Mouse (Mus musculus): Measurements from ENCODE around the gene B3gat3. TPM values are rescaled to one million over a fixed set of nuclear protein-coding genes. Genes with fewer than 3 reads are reported as not detected.

B3gat3 gene
- polyA plus RNA-seq (2017; shearing (Covaris generic)): 57.0 TPM

GRCm38 (mm10) chr19:8920073-8920736 is at the start of gene B3gat3:
TSS of gene B3gat3 (plus strand) at chr19:8920374.

GRCm38 (mm10) chr19:8871267-8872186 is 48.6 kb upstream of the B3gat3 start, which contains the start of gene Ubxn1:
TSS of gene Ubxn1 (plus strand) at chr19:8871496.

GRCm38 (mm10) chr19:8880311-8881033 is 39.7 kb upstream of the B3gat3 start, which contains the start of gene Uqcc3:
TSS of gene Uqcc3 (minus strand) at chr19:8880923.

GRCm38 (mm10) chr19:8883616-8884015 is 36.6 kb upstream of the B3gat3 start, which contains the start of the genes Lbhd1 and Gm49403:
TSS of gene Lbhd1 (plus strand) at chr19:8883732.
TSS of gene Gm49403 (plus strand) at chr19:8883930.

DNA sequence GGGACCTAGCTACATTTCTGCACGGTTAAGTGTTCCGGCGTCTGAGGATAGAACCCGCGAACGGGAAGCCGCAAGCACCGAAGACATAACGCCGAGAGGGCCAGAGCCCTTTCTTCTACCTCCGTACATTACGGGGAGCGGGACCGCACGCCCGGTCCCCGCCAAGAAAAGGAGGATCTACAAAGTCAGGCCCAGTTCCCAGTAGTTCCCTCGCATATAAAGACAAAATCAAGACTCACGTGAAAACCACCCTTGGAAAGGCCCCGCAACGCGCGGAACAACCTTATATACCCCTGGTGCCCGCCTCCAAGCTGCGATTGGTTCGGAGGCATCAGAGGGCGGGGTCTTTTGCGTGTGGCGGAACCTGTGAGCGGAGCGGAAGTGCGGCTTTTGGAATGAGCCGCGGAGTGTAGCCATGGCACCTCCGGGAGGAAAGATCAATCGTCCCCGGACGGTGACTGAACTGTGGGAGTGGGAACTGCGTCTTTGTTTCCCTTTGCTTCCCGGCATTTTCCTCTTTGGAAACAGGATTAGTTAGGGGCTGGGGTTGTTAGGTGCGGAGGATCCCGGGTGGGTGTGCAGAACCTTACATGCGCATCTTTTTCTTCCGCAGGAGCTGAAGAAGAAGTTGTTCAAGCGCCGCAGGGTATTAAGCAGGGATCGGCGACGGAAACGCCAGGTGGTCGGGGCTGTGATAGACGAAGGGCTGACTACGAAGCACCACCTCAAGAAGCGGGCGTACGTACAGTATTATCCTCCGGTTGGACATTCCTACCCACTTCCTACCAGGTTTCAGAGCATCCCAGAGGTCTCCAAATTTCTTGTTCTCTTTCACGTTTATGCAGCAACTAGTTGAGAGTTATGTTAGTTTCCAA is 31.4 kb upstream of the B3gat3 start, which contains the start of the genes 1810009A15Rik and Gm49416:
1810009A15Rik (plus strand) TSS at position 343 of the 875 bp plus-strand sequence.
Gm49416 (plus strand) TSS at position 416 of the 875 bp plus-strand sequence.

GRCm38 (mm10) chr19:8892829-8893766 is 27.1 kb upstream of the B3gat3 start, which contains the start of gene Ints5:
TSS of gene Ints5 (plus strand) at chr19:8893005.

GRCm38 (mm10) chr19:8897865-8898495 is 22.2 kb upstream of the B3gat3 start, which contains the start of gene Ganab:
TSS of gene Ganab (plus strand) at chr19:8898071.

DNA sequence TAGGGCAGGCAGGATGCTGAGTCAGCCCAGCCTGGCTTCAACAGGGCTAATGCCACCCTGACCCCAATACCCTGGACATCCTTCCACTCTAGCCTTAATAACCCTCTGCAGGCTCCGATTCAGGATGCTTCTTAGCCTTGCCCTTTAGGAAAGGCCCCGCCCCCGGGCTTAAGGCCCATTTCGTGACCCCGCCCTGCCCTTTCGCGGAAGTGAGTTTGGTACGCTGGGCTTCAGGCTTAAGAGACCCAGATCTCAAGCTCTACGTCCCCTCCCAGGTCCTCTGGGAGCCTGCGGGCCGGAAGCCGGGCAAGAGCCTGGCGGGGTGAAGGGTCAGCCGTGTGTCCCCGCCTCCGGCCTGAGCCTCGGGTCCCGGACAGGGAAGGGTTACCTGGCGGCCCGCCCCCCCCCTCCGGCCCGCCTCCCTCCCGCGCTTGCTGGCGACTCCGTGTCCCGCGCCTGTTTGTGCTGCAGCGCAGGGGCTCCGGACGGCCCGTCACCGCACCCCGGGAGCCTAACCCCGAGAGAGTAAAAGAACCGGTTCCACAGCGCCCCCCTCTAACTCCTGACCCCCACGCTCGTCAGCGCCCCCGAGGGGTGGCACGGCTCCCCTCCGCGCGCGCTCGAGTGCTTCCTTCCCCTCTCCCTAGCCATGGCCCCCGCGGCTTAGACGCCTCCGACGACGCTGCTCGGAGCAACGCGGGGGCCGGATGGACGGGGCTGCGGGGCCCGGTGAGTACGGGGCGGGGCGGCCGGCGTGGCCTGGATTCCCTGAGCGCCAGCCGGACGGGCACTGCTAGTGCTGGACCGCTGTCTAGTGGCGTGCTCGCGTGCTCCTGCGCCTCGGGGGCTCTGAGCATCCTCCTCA is 9.3 kb downstream of the B3gat3 start, which contains the start of the genes Rom1 and Eml3:
Rom1 (minus strand) TSS at position 133 of the 865 bp plus-strand sequence.
Eml3 (plus strand) TSS at position 329 of the 865 bp plus-strand sequence.

DNA sequence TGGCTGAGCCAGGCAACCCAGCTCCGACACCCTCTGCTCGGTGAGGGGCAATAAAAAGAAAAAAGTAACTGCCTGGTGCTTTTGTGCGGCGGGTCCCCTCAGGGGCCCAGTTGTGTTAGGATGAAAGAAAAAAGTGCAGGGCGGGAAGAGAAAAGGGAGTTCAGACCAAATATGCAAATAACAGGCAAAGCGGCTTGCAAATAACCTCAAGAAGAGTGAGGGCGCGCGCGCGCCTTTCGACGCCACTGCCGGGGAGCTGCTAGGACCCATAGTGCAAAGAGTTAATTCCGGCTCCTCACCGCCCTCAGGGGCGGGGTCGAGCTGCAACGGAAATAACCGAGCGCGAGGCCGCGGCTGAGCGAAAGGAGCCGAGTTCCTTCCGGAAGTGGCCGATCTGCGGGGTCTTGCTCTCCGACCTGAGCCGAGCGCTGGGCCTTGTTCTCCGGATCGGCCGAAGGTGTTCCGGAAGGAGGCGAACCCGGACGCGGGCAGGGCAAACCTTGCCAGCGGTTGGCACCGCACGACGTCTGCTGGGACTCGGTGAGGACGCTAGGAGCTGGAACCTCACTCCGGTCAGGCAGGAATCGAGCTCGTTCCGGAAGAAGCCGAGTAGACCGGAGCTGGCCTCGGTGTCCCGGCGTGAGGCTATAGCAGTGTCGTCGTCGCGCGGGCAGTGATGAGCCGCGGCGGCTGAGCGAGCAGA is 21.5 kb downstream of the B3gat3 start, which contains the start of gene Mta2:
Mta2 (plus strand) TSS at position 361 of the 703 bp plus-strand sequence.

GRCm38 (mm10) chr19:8953135-8954039 is 33.2 kb downstream of the B3gat3 start, which contains the start of gene Tut1:
TSS of gene Tut1 (plus strand) at chr19:8953847.

DNA sequence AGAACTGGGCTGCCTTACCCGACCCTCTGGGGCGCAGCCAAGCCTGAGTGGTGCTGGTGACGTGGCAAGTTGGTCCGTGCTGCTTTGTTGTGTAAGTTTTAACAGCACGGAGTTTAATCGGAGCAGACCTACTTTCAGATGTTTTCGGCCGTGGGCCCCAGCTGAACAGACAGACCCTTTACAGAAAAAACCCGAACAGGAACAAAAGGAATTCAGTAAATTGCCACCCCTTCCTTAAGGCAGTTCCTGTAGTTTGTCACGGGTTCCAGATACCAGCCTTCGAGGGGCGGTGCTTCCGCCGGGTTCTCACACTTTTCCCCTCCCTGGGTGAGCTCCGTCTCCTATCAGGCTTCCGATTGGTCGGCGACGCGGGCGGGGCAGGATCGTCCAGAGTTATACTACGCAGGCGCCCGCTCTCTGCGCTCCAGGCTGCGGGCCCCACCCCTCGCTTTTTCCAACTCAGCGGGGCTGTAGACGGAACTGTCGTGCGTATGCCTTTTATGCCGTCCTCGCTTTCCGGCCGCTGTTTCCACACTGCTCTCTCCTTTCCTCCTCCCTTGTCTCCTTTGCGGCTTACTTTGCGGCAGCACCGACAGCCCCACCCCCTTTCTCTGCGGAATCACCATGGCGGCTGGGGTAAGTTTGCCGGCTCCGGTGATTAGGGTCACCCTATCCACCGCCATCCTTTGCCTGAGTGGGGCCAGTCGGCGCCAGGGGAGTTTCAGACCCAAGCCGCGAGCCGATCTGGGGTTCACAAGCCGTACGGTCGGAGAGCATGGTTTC is 46.6 kb downstream of the B3gat3 start, which contains the start of gene Eef1g:
Eef1g (plus strand) TSS at position 452 of the 783 bp plus-strand sequence.

Measured in effector memory CD4-positive, alpha-beta T cell, adult 7 months (primary cell).